Mouse (Mus musculus) left cerebral cortex, postnatal 10 days (tissue): ENCODE data around the gene Lamc3. TPM values are rescaled to one million over a fixed set of nuclear protein-coding genes. Genes with fewer than 3 reads are reported as not detected.
"Not testable (repeated sequence)": the region's sequence is repeated elsewhere in the genome, so short reads cannot be mapped to it uniquely, and the experiment has no call there.

Source experiments
- DNase-seq, 2 experiments: peaks; one replicate each; pipeline ENCODE4 v3.0.0; 2021 to 2022; ENCODE audit warnings: low spot score in 2 of 2, mixed read lengths in 1 of 2; ENCODE audit errors: extremely low spot score in 1 of 2
- intact Hi-C: fragments of 180-260 bp; cut with DNase I; formaldehyde crosslinking; loops from one replicate; pipeline ENCODE4 v1.15.1; 2025
- total RNA-seq, 2 experiments: library from RNA; stranded (reverse); gene quantifications; 2 replicates each; pipeline ENCODE4 v1.2.3; 2021

The Lamc3 gene
- total RNA-seq, 2 experiments from 2014 or later, result 8.8 to 9.2 TPM

- intact Hi-C loops, result no loop called here
- DNase-seq, result no peak
Measured at GRCm38 (mm10) chr2:31870683-31871082, 16.4 kb upstream of the Lamc3 start.

GRCm38 (mm10) chr2:31874290-31874855 is 12.7 kb upstream of the Lamc3 start:
- no peak for DNase-seq
- intact Hi-C loops, result no loop called here

GRCm38 (mm10) chr2:31876446-31876845 is 10.6 kb upstream of the Lamc3 start:
- no peak for DNase-seq
- intact Hi-C loops, result no loop called here

GRCm38 (mm10) chr2:31878610-31879009 is 8.5 kb upstream of the Lamc3 start:
- DNase-seq, result no peak
- intact Hi-C loops, result no loop called here

- DNase-seq, result no peak
- intact Hi-C loops, result loop anchor here (5.0 to 10.0 kb wide), 2 partner anchors 64 to 196 kb away; partner anchors contain the start of gene Abl1
Measured at GRCm38 (mm10) chr2:31880868-31881267, 6.2 kb upstream of the Lamc3 start.

DNA sequence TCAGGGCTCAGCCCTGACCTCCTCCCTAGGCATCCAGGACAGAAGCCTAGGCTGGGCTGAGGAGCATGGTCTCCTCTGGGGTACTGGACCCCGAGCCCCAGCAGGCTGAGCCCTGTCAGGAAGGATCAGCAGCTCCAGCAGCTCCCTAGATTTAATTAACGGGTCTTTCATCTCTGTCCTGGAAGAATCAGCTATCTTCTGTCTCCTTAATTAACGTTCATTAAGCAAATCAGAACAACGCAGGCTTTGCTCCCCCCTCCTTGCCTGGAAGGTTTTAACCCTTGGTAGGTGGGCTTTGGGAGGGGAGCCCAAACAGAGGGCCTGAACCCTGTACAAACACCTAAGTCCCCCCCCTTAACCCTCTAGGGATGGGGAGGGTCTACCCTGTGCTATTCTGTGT is 4.0 kb upstream of the Lamc3 start:
- intact Hi-C loops, result loop anchor here (5.0 to 10.0 kb wide), 2 partner anchors 66 to 198 kb away; partner anchors contain the start of gene Abl1
- no peak for DNase-seq

GRCm38 (mm10) chr2:31884806-31885205 is 2.3 kb upstream of the Lamc3 start:
- peak; percentile 34 to 80 for DNase-seq
- intact Hi-C loops, result loop anchor here (5.0 to 10.0 kb wide), 3 partner anchors 68 to 200 kb away; partner anchors contain the start of gene Abl1

GRCm38 (mm10) chr2:31888871-31889270 is 1.8 kb downstream of the Lamc3 start:
- no peak for DNase-seq
- intact Hi-C loops, result loop anchor here (5.0 to 10.0 kb wide), 2 partner anchors 102 to 204 kb away; partner anchors contain the start of gene Abl1

DNA sequence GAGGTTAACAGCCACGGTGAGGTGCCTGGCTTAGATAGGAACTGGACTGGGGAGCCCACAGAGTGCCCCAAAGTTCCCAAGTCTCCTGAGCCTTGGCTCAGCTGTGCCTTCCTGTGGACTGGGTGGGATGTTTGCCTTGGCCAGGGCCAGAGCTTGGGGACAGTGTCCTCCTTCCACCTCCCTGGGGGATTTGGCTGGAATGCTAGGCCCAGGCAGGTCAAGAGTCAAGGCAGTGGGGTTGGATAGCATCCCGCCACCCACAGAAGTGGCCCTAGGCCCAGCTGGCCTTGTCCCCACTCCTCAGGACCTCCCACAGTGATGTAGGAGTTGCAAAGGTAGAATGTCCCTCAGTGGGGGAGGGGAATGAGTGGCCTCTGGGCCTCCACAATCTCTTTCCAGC is 4.1 kb downstream of the Lamc3 start:
- DNase-seq, result peak in 1 of 2 experiments; percentile 72
- intact Hi-C loops, result no loop called here

GRCm38 (mm10) chr2:31893110-31893669 is 6.1 kb downstream of the Lamc3 start:
- intact Hi-C loops, result no loop called here
- DNase-seq, result no peak

- DNase-seq, result peak in 1 of 2 experiments; percentile 48
- intact Hi-C loops, result no loop called here
Measured at GRCm38 (mm10) chr2:31894221-31894870, 7.3 kb downstream of the Lamc3 start.

DNA sequence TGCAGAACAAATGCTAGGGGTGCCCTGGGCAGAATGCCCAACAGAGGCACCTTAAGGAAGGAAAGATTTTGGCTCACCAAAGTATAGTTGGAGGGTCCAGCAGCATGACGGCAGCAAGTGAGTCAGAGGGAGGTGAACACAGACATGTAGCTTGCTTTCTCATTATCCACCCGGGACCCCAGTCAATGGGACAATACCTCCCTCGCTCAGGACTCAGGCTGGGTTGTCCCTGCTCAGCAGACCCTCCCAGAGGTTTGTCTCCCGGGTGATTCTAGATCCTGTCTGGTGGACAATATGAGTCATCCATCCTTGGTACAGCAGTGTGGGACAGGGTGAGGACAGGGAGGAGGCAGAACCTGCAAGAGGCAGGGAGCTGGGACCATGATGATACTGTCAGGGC is 13.8 kb downstream of the Lamc3 start:
- intact Hi-C loops, result no loop called here
- DNase-seq, result no peak

GRCm38 (mm10) chr2:31901659-31902362 is 14.7 kb downstream of the Lamc3 start:
- no peak for DNase-seq
- intact Hi-C loops, result no loop called here

DNA sequence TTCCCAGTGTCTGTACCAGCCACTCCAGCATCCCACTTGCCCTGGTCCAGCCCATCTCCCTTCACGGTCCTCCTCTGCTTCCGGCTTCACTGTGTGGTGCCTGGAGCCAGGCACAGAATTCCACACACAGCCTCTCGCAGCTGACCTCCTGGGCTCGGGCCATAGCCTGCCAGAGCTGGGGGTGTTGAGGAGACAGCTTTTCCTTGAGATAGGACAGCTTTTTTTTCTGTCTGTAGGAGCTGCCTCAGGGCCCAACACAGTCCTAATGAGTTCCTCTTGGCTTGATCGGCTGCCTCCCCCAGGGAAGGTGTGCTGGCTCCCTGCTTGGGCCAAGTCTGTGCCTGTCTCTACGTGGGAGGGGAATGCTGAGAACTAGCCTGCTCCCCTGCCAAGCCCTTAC is 17.0 kb downstream of the Lamc3 start:
- peak in 1 of 2 experiments; percentile 51 for DNase-seq

GRCm38 (mm10) chr2:31904622-31905021 is 17.5 kb downstream of the Lamc3 start:
- intact Hi-C loops, result no loop called here
- DNase-seq, result no peak

More for the DNA sequence above, 17.0 kb downstream of the Lamc3 start:
- intact Hi-C loops, result no loop called here

GRCm38 (mm10) chr2:31905682-31906081 is 18.6 kb downstream of the Lamc3 start:
- DNase-seq, result no peak
- intact Hi-C loops, result no loop called here

- DNase-seq, result no peak
- intact Hi-C loops, result no loop called here
Measured at GRCm38 (mm10) chr2:31906407-31906806, 19.3 kb downstream of the Lamc3 start.

GRCm38 (mm10) chr2:31912575-31912974 is 25.5 kb downstream of the Lamc3 start:
- intact Hi-C loops, result loop anchor here (5.0 kb wide), 1 partner anchor 125 kb away; no protein-coding TSS in a partner anchor
- no peak for DNase-seq

GRCm38 (mm10) chr2:31914213-31914612 is 27.1 kb downstream of the Lamc3 start:
- intact Hi-C loops, result loop anchor here (5.0 kb wide), 1 partner anchor 127 kb away; no protein-coding TSS in a partner anchor
- DNase-seq, result not testable (repeated sequence)
